Mouse (Mus musculus) heart, embryonic 11.5 days (tissue): ENCODE data around the gene Chst3. TPM values are rescaled to one million over a fixed set of nuclear protein-coding genes. Genes with fewer than 3 reads are reported as not detected.
"Not testable (repeated sequence)": the region's sequence is repeated elsewhere in the genome, so short reads cannot be mapped to it uniquely, and the experiment has no call there.

Source experiments
- ATAC-seq: fragments of 200-750 bp; cut with Nextera tagmentation; replicated peaks from 2 replicates; pipeline ENCODE4 v1.8.0; 2017; ENCODE audit warnings: moderate library complexity; ENCODE audit not compliant: insufficient number of reproducible peaks, low FRiP score, low TSS enrichment
- H3K27ac ChIP-seq: fragments of 300-500 bp; sonication (generic); 2 replicates; pipeline ENCODE4 v1.5.1; 2014; ENCODE audit warnings: mild to moderate bottlenecking, low read depth, low read length
- H3K27me3 ChIP-seq: fragments of 300-500 bp; sonication (generic); 2 replicates; pipeline ENCODE4 v1.6.1; 2014; ENCODE audit warnings: mild to moderate bottlenecking, low read length, mixed read lengths; ENCODE audit not compliant: control insufficient read depth, insufficient read depth
- H3K36me3 ChIP-seq: fragments of 300-500 bp; sonication (generic); 2 replicates; pipeline ENCODE4 v1.6.1; 2014; ENCODE audit warnings: mild to moderate bottlenecking, low read length, moderate library complexity, mixed read lengths; ENCODE audit not compliant: control insufficient read depth, insufficient read depth
- H3K4me1 ChIP-seq: fragments of 300-500 bp; sonication (generic); 2 replicates; pipeline ENCODE4 v1.6.1; 2014; ENCODE audit warnings: low read length; ENCODE audit not compliant: control insufficient read depth, insufficient read depth
- H3K4me2 ChIP-seq: fragments of 300-500 bp; sonication (generic); 2 replicates; pipeline ENCODE4 v1.6.1; 2014; ENCODE audit warnings: mild to moderate bottlenecking, moderate library complexity
- H3K4me3 ChIP-seq: fragments of 300-500 bp; sonication (generic); 2 replicates; pipeline ENCODE4 v1.5.1; 2014; ENCODE audit warnings: low read depth, low read length
- H3K9ac ChIP-seq: fragments of 300-500 bp; sonication (generic); 2 replicates; pipeline ENCODE4 v1.6.1; 2014; ENCODE audit warnings: mild to moderate bottlenecking, low read depth, low read length, moderate library complexity
- H3K9me3 ChIP-seq: fragments of 300-500 bp; sonication (generic); replicated peaks from 2 replicates; pipeline ENCODE4 v1.6.1; 2016; ENCODE audit warnings: low read length; ENCODE audit not compliant: control insufficient read depth
- WGBS: fragments of 180-500 bp; shearing (Covaris S2); extraction: QIAGEN DNeasy Blood & Tissue Kit; methylation state at CpG from one replicate; pipeline ENCODE4 v1.1.7; 2014; ENCODE audit not compliant: insufficient replicate concordance; 5-methylcytosine and 5-hydroxymethylcytosine counted together
- polyA plus RNA-seq: library from polyadenylated mRNA; unstranded; fragments of >200 nt; fragmentation: Nextera tagmentation; extraction: Ambion mirVana; gene quantifications from 2 replicates; pipeline ENCODE4 v1.2.1, GENCODE M21; 2014

The Chst3 gene
- polyA plus RNA-seq, 1 experiment from 2014 or later = 0.57 TPM

DNA sequence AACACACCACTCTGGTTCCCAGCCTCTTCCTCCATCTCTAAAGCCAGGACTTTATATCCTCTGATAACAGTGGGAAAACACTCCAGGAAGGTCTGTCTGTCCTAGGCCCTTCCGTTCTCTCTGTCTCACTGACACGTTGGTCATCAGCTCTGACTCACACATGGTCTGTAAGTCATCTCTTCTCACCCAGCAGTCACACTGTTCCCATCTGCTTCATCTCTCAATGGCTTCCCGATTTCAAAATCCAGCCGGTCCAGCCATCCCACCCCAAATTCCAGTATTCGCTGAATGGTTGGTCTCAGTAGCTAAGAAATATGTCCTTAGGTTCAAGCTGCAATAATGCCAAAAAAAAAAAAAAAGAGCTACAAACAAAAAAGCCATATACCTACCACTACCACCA lies 24.9 kb upstream of the Chst3 start:
- ATAC-seq = no peak
- Histone ChIP-seq H3K9me3 (no peaks in the 10 kb centered on the region), H3K4me1 (no peaks in the 10 kb centered on the region; the same call in 1 of the 2 replicates), H3K4me2 (no peak overlapping the region), H3K9ac (no peak overlapping the region), H3K27ac (no peak overlapping the region), H3K4me3 (no peak overlapping the region), H3K36me3 (no peaks in the 10 kb centered on the region), H3K27me3 (no peaks in the 10 kb centered on the region)
- WGBS = 58% methylated on average over 5 of the region's 5 CpGs

DNA sequence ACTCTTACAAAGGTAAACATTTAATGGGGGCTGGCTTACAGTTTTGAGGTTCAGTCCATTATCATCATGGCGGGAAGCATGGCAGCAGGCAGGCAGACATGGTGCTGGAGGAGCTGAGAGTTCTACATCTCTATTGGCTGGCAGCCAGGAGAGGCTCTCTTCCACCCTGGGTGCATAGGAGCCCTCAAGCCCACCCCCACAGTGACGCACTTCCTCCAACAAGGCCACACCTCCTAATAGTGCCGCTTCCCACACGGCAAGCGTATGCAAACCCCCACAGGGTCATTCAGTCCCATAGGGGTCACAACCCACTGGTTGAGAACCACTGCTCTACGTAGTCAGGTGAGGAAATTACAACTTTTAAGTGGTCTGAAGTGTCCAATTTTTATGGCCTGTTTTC lies 21.4 kb upstream of the Chst3 start:
- Histone ChIP-seq H3K9me3 (no peaks in the 10 kb centered on the region), H3K36me3 (no peaks in the 10 kb centered on the region), H3K27me3 (no peaks in the 10 kb centered on the region), H3K4me2 (no peak overlapping the region), H3K4me3 (no peak overlapping the region), H3K27ac (no peak overlapping the region), H3K4me1 (no peaks in the 10 kb centered on the region), H3K9ac (no peak overlapping the region)
- WGBS = 79% methylated on average over 6 of the region's 6 CpGs
- ATAC-seq = no peak

GRCm38 (mm10) chr10:60237475-60238154 lies 18.6 kb upstream of the Chst3 start:
- WGBS = 63% methylated on average over 10 of the region's 10 CpGs
- H3K9ac ChIP-seq = no peak overlapping the region
- H3K36me3 ChIP-seq = no peaks in the 10 kb centered on the region
- ATAC-seq = no peak
- H3K4me3 ChIP-seq = no peak overlapping the region
- H3K27me3 ChIP-seq = no peaks in the 10 kb centered on the region
- no peaks in the 10 kb centered on the region for H3K9me3 ChIP-seq
- H3K4me1 ChIP-seq = no peaks in the 10 kb centered on the region
- no peak overlapping the region for H3K27ac ChIP-seq
- no peak overlapping the region for H3K4me2 ChIP-seq

DNA sequence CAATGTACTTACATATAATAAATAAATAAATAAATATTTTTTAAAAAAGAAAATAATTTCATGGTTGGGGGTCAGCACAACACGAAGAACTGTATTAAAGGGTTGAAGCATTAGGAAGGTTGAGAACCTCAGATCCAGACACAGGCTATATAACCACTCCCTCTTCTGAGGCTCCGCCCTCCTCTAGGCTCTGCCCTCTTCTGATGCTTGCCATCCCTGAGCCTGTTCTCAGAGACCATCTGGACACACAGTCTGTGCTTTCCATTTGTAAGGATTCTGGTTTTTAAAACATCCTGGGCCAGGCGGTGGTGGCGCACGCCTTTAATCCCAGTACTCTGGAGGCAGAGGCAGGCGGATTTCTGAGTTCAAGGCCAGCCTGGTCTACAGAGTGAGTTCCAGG lies 16.8 kb upstream of the Chst3 start:
- H3K27me3 ChIP-seq, H3K9ac ChIP-seq, H3K36me3 ChIP-seq, H3K4me2 ChIP-seq, H3K4me1 ChIP-seq, H3K9me3 ChIP-seq, H3K27ac ChIP-seq, ATAC-seq, H3K4me3 ChIP-seq: not testable (repeated sequence)
- 88% methylated on average over 6 of the region's 6 CpGs for WGBS

DNA sequence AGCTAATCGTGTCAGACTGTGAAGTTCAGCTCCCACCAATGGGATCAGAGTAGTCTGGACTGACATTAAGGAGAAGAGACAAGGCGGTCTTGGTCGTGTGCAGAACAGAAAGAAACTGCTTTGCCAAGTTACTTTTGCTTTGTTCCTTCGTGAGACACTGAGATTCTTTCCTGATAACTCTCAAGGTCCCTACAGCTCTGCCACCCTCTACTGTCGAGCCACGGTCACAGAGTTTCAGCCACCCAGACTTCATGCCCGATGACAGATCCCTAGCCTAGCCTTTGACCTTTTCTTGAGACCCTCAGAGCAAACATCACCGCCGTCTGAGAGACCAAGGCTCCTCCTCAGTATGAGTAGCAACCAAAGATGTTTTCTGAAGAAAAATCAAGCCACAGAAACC lies 14.9 kb upstream of the Chst3 start:
- H3K9me3 ChIP-seq = no peaks in the 10 kb centered on the region
- H3K4me3 ChIP-seq = no peak overlapping the region
- H3K36me3 ChIP-seq = no peaks in the 10 kb centered on the region
- H3K4me2 ChIP-seq = no peak overlapping the region
- H3K27me3 ChIP-seq = no peaks in the 10 kb centered on the region
- no peak for ATAC-seq
- no peaks in the 10 kb centered on the region for H3K4me1 ChIP-seq
- no peak overlapping the region for H3K27ac ChIP-seq
- H3K9ac ChIP-seq = no peak overlapping the region
- 63% methylated on average over 9 of the region's 9 CpGs for WGBS

- no peaks in the 10 kb centered on the region for H3K4me1 ChIP-seq
- ATAC-seq = no peak
- no peak overlapping the region for H3K27ac ChIP-seq
- no peaks in the 10 kb centered on the region for H3K36me3 ChIP-seq
- H3K27me3 ChIP-seq = no peaks in the 10 kb centered on the region
- no peak overlapping the region for H3K9ac ChIP-seq
- WGBS = 64% methylated on average over 6 of the region's 6 CpGs
- no peak overlapping the region for H3K4me2 ChIP-seq
- H3K9me3 ChIP-seq = no peaks in the 10 kb centered on the region
- H3K4me3 ChIP-seq = no peak overlapping the region
Measured at GRCm38 (mm10) chr10:60230321-60231088, 11.4 kb upstream of the Chst3 start.

DNA sequence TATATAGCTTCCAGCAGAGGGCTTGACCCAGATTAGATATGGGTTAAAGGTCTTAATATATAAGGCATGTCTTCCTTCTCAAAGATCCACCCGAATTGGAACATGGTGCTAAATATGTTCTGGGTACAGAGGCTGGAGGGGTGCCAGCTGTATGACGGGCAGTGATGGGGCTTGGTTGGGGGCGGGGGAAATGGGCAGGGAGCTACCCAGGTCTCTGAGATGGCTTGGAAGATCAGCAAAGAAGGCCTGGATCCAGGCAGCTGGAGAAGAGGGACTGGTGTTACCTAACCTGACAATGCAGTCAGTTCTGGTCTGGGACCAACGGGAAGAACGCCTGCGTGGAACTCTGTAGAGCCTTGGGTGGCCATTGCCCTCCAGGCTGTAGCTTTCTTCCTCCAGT lies 10.1 kb upstream of the Chst3 start:
- no peaks in the 10 kb centered on the region for H3K9me3 ChIP-seq
- 0 out of 2 replicates have a peak, but pooled peaks cover 1% of the 10 kb centered on the region for H3K27me3 ChIP-seq
- no peak overlapping the region for H3K4me2 ChIP-seq
- no peak overlapping the region for H3K4me3 ChIP-seq
- H3K27ac ChIP-seq = no peak overlapping the region
- H3K9ac ChIP-seq = no peak overlapping the region
- 89% methylated on average over 6 of the region's 6 CpGs for WGBS
- H3K36me3 ChIP-seq = no peaks in the 10 kb centered on the region
- H3K4me1 ChIP-seq = no peaks in the 10 kb centered on the region
- no peak for ATAC-seq

DNA sequence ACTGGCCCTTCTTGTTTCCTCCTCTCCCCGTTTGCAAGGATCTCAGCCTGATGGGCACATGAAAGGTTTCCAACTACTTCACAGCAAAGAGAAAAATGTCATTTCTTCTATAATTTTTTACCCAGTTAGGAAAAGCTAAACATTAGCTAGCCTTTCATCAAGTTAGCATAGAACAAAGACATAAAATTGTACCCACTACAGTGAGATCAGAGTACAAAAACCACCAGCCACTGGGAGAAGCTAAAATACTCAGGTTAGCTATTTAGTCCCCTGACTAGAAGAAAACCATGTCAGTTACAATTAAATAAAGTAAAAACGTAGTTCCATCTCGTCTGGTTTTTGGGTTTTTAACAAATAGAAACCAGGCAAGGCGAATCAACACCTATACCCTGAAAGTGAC lies 8.6 kb upstream of the Chst3 start:
- H3K4me3 ChIP-seq = no peak overlapping the region
- WGBS = 66% methylated on average over 4 of the region's 4 CpGs
- H3K9ac ChIP-seq = no peak overlapping the region
- no peak overlapping the region for H3K4me2 ChIP-seq
- no peak for ATAC-seq
- H3K27me3 ChIP-seq = 0 out of 2 replicates have a peak, but pooled peaks cover 3% of the 10 kb centered on the region
- H3K9me3 ChIP-seq = no peaks in the 10 kb centered on the region
- no peaks in the 10 kb centered on the region for H3K36me3 ChIP-seq
- no peak overlapping the region for H3K27ac ChIP-seq
- no peaks in the 10 kb centered on the region for H3K4me1 ChIP-seq

DNA sequence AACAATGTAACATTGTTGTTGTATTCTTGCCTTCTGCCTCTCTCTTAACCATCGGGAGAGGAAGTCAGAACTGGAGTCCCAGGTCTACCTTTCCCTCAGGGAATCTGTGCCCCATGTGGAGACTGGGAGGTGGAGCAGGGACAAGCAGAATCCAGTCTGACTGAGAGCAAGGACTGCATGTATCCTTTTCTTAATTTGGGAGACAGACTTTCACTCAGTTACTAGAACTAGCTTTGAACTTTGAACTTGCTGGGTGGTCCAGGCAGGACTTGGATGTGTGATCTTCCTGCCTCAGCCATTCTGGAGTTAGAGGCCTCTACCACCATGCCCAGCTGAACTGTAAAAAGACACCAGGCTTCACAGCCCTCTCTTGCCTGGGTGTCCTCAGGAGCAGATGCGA lies 5.5 kb upstream of the Chst3 start:
- WGBS = 56% methylated on average over 2 of the region's 2 CpGs

More for the DNA sequence above, 5.5 kb upstream of the Chst3 start:
- Histone ChIP-seq H3K36me3 (no peaks in the 10 kb centered on the region), H3K27ac (no peak overlapping the region), H3K4me2 (no peak overlapping the region), H3K4me1 (no peaks in the 10 kb centered on the region), H3K9ac (no peak overlapping the region), H3K27me3 (peaks cover 15% of the 10 kb centered on the region), H3K4me3 (no peak overlapping the region), H3K9me3 (no peaks in the 10 kb centered on the region)
- ATAC-seq = no peak
